Mouse (Mus musculus): ENCODE results near the gene Zfpl1.

DNA sequence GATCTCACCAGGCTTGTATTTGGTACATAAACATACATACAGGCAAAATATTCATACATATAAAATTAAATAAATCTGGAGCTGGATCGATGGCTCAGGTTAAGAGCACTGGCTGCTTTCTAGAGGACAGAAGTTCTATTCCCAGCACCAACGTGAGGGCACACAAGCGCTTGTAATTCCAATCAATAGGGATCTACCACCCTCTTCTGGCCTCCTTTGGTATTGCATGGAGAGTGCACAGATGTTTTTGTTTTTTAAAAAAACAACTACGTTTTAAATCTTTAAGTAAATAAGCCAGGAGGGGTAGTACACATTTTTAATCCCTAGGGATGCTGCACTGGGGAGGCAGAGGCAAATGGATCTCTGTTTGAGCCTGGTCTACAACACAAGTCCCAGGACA, 41.5 kb upstream of the Zfpl1 start:
- TF ChIP-seq EP300 (IDR thresholded peaks at IDR 0.05; ENCODE audit: insufficient read depth, low read depth, low read length) (no peak), CTCF (IDR thresholded peaks at IDR 0.05) (peak; percentile 93)

Data from heart, adult 2 months (tissue).